Mouse (Mus musculus) mouse embryonic stem cell (cell line): ENCODE results near the gene Msantd2.

ENCODE experiments used
- in situ Hi-C, 2 experiments: fragments of 300-500 bp; cut with MboI; formaldehyde crosslinking; loops; 1 replicate in 1 of 2; 3 replicates in 1 of 2; pipeline ENCODE4 v1.14.3; 2019 to 2020; ENCODE audit warnings: low sequenced_read_pairs in 2 of 2, low pct_unique_long_range_greater_than_20kb in 1 of 2, mixed read lengths in 1 of 2; ENCODE audit not compliant: unreplicated experiment in 1 of 2

The Msantd2 gene

DNA sequence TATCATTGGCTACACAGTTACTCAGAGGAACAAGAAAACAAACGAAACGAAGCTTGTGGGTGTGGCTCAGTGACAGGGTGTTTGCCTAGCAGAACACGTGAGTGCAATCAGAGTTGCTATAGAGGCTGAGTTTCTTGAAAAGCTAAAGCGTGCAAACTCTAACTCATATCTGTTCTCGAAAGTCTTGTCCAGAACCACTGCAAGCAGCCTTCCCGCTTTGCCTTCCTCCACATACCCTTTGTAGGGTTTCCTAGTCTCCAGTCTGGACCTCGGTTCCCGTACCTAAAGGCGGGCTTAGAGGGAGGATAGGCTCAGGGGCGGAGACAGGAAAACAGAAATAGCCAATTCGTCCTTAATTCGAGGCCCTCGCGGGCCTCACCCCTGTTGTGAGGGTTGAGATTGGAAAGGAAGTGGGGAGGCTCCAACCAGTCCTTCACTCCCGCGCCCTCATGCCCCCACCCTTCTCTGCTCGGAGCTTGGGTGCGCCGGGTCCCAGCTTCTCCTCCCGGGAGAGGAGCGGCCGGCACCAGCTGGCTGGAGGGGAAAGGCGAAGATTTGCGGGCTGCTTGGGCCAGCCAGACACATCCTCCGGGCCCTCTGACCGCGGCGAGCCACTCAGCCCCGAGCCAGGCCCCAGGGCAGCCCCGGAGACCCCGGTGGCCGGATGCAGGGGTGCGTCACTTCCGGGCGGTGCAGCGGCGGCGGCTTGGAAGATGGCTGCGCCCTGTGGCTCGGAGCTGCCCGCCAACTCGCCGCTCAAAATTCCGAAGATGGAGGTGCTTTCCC lies at the start of gene Msantd2:
TSS of gene Msantd2 (plus strand) at position 709 of the 786 bp plus-strand sequence.
- in situ Hi-C loops = no loop called here

DNA sequence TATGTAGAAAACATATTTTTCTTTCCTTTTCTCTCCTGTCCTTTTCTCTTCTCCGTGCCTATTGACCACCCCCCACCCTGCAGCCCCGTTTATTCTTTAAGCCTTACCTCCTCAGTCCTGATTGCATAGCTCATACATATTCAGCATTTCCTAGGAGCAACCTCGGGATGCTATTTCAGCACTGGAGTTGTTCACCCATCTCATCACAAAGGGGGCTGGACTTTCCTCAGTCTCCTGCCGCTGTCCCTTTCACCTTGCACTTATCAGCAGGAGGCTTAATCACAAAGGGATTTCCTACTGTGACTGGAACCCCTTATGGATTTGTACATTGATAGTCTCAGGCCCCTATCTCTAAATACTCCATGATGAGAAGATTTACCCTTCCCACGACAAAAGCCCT lies 36.7 kb upstream of the Msantd2 start:
- in situ Hi-C loops = no loop called here

DNA sequence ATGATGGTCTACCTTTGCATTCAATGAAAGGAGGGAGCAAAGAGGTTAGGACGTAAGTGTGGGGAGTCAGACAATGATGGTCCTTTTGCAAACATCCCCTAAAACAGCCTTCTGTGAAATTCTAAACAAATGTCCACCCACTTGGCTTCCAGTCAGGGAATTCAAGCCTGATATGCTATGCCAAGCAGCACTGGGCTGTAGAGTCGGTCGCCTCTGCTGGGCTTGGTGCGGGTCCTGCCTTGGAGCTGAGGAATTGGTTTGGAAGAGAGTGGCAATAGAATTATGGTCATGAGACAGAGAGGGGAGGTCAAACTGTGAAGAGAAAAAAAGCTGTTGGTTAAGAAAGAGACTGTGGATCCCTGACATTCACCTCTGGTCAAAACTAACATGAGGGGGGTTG lies 35.8 kb upstream of the Msantd2 start:
- in situ Hi-C loops = no loop called here

DNA sequence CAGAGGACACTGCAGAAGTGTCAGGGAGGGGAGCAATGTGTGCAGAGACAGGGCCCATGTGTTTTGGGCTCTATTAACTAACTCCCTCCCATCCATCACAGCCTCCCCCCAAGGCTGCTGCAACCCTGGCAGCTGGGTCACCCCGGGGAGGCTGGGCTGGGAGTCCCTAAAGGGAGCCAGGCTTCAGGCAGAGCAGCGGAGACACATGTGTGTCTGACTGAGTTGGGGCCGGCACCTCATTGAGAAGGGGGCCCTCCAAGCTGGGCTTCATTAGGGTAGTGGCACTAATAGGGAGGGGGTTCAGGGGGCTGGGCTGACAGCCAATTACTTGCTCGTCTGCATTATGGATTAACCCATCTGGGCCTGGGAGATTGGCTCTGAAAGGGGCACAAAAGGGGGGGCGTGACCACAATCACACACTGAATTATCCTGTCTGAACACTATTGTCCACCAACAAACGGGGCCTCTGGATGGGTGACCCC lies 35.1 kb upstream of the Msantd2 start:
- in situ Hi-C loops = no loop called here

DNA sequence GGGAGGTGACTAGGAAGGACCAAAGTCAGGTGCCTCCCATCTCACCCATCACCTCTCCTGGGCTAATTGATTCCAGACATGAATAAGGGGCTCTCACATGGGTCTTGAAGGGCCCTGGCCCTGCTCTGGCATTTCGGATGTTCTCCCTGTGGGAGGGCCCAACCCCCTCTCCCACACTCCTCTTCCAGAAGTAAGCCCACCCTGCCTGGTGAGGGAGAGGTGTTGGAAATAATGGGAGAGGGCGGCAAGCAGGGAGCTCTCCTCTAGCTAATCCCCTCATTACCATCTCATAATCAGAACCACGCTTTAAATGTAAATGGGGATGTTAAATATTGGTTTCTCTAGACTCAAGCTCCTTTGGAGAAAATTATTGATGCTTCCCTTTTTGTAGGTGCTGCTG lies 34.1 kb upstream of the Msantd2 start:
- in situ Hi-C loops = no loop called here

DNA sequence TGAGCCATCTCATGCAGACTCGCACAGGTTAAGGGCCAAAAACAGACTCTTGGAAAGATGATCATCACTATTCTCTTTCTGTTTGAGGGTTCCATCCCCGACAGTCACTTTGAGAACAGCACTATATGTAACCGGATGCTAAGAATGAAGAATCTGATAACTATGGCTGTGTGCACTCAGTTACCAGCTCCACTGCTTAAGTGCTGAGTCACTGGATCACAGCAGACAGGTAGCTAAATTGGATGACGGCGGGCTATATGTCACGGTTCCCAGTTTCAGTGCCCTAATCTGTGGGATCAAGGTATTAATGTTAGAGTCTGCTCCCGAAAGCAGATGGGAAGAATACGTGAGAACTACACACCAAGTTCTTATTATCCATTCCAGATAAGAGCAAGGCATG lies 33.3 kb upstream of the Msantd2 start:
- in situ Hi-C loops = no loop called here

DNA sequence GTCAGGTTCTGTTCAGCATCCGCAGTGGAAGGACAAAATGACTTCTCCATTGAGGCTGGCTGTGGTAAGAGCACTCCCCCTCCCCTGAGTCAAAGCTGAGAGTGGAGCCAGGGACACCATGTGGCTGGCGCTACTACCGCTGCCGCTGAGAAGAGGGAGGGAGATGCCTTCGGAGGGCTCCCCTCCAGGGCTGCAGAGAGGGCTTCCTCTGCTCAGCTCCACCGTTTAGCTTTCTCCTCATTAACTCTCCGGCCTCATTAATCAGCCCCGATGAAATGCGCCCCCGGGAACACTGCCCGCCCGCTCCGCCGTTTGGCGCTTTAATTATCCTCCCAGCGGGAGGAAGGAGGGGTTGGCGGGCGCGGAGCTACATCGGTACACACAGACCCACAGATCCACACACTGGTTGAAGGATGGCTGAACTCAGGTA lies 32.6 kb upstream of the Msantd2 start:
- in situ Hi-C loops = no loop called here

DNA sequence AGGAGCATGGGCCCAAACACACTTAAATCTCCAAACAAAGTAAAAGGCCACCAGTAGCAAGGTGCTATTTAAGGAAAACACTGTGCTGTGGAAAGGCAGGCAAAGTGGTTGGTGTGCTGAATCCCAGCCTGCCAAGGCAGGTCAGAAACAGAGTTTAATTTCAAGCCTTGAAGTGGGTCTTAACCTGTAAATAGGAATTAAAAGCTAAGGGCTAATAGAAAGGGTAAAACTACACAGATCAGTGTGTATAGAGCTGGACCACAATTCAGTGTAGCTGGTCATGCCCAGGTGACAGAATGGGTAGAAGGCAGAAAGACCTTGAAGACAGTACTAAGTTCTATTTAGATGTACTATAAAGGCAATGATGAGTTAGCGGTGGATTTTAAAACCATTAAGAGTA lies 32.0 kb upstream of the Msantd2 start:
- in situ Hi-C loops = no loop called here

DNA sequence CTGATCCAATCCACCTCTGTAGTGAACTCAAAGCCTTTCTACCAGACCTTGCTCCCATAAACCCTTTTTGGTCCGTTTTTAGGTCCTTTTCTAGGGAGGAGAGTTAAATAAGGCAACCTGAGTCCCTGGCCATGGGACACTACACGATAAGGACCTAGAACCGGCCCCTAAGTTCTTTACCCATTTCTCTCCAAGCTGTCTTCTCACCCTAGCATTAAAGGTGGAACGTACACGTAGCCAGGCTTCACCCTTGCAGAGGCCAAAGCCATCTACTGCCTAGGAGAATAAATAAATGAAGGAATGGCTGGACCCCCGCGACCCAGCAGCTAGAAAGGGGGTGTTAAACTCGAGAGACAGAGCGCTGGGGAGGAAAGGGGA lies 29.5 kb upstream of the Msantd2 start:
- in situ Hi-C loops = no loop called here

DNA sequence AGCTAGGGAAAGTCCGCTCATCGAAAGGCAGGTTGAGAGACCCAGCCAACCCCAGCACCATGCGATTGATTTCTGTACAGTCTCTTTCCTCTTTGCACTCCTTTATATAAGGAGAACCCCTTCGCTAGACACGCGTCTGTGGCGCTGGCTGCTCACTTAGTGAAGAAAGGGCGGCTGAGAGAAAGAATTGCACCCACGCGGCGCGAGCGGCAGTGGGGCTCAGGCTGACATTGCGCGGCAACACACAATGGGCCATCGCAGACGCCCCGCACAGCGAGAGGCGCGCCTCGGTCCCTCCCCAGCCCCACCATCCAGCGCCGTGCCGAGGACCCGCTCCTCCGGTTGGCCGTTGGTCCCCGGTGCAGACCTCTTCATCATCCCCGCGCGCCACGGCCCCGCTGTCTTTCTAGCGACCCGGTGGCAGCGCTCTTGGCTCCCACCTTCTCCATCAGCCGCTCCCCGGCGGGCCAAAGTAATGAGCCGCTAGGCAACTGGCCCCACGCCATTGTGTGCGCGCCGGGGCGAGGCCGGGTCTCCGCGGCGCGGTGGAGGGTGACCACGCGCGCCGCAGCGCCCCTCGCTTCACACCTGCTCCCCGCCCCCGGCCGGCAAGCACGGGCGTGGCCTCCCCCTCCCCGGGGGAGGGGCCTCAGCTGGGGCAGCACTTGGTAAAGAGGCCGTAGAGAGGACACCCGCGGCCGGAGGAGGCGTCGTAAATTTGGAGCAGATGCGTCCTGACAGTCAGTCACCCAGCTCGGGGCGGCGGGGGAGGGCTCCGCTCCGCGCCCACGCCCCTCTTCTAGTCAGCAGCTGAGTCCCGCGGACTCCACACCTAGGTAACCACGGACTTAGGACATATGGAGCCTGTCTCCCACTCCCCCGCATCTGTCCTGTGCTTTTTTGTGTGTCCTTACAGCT lies 28.8 kb upstream of the Msantd2 start:
- in situ Hi-C loops = no loop called here

DNA sequence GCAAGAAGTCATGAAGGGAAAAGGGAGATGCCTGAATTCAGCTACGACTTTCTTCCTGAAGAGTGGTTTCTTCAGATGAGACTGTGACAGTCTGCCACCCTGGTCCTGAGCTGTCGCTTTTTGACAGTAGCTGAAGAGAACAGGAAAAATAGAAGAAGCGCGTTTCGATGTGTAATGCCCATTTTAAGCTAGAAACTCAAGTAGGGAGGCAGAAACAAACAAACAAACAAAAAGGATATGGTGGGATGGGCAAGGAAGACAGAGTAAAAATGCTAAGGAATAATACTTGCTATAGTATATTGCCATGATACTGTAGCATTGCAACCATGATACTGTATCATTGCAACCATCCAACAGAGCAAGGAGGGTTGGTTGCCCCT lies 28.2 kb upstream of the Msantd2 start:
- in situ Hi-C loops = no loop called here

DNA sequence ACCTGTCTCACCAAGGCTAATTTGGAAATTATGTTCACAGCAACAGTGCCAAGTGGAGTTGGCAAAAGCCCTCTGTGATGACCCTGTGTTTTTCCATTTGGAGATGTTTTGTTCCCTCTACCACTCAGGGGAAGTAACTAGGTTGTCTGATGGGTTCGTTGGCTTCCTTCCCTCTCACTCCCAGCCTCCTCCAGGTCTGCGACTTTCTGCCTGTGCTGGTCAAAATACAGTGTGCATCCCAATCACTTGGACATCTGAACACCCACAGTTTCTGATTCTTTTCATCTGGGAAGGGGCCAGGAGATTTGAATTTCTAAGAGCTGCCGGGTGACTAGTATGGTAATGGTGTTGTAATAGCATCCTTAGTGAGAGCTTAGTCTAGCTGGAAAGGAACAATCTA lies 27.5 kb upstream of the Msantd2 start:
- in situ Hi-C loops = no loop called here

DNA sequence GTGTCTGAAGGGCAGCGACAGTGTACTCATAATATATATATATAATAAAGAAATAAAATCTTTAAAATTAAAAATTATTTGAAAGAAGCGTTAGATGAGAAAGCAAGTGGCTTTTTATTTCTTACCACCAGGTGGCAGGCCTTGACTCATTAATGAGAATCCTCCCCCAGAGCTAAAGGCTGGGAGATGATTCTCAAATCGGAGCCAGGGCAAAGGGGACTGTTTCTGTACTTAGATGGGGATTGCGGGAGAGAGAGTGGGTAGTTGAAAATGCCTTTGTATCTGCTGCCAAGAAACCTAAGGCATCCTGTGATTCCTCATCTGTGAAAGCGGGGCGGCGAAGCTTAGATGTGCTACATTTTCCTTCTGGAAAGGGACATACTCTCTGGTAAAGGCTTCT lies 26.4 kb upstream of the Msantd2 start:
- in situ Hi-C loops = no loop called here

DNA sequence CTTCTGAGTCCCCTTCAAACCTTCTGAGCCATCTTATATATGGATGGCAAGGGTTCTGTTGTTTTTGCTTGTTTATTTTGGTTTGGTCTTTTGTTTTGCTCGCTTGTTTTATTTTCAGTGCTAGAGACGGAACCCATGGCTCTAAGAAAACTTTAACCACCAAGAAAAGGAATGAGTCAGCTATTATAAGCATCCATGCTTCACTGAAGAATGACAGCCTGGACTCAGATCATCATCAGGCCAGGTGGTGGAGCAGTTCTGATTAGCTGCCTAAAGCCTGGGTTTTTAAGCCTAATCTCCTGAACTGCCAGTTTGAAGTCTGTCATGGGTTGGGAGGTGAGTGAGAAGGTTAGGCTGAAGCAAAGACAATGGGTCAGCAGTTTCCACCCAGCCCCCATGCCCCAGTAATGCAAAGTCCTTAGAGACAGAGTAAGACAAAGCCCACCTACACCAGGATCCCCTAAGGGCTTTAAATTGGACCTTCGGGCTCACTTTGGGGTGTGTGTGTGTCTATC lies 15.5 kb upstream of the Msantd2 start:
- in situ Hi-C loops = no loop called here

DNA sequence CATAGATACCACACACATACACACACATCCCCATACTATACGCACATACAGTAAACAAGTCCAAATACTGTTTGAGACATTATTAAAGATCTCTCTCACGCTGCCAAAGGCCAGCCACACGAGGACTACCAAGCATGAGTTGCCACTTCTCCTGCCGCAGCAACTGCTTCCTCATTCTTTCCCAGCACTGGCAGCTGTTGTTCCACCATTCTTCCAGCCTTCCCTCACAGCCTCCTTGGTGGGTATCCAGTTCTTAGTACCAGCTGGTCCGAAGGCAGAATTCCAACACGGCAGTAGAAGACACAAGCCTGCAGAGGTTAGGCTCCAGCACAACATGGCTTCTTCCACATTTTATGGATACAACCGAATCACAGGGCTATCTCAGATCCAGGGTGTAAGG lies 14.2 kb upstream of the Msantd2 start:
- in situ Hi-C loops = no loop called here

DNA sequence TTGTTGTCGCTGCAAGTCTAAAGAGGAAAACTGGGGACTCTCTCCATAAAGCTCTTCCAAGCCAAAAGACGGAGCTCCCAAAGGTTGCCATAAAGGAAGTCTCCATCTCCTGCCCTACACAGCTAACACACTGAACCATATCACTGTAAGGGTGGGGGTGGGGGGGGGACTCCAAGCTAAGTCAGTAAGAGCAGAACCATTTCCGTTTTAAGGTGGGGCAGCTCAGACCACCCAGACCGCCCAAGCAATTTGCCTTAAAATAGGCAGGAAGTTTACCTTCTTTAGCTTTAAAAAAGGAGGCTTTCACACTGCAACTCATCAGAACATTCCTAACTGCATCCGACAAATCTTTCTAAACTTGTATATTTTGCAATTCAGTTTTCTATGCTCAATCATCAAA lies 4.0 kb upstream of the Msantd2 start:
- in situ Hi-C loops = no loop called here

DNA sequence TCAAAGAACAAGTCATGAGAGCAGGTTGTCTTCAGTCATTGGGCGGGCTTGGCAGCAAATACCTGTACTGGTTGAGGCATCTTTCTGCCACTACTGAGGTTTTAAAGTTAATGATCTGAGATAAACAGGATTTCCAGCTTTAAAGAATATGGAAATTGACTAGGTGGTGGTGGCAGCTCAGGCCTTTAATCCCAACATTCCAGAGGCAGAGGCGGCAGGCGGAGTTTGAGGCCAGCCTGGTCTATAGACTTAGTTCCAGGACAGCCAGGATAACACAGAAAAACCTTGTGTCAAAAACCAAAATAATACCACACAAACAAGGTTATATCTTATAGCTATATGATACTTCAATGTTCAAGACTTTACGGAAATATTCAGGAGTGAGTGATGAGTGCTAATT lies 1.1 kb upstream of the Msantd2 start:
- in situ Hi-C loops = no loop called here

DNA sequence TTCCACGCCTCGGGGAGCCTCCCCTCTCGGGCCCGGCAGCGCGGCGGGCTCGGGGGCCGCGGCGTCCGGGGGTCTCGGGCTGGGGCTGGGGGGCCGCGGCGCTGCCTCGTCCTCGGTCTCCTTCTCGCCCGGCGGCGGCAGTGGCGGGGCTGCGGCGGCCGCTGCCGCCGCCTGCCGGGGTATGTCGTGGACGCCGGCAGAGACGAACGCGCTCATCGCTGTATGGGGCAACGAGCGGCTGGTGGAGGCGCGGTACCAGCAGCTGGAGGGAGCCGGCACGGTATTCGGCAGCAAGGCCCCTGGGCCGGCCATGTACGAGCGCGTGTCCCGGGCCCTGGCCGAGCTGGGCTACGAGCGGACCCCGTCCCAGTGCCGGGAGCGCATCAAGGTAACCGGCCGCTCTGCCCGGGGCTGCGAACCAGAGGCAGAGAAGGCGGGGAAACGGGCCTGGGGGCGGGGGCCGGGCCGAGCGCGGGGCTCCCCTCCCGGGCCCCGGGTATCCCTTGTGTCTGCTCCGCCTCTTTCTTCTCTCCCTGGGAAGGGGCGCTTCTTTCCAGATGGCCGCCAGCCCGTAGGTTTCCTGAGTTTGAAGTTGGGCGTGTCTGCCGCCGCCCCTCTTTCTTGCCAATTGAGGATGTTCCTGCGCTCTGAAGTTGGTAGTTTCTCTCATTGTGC lies 464 bp downstream of the Msantd2 start:
- in situ Hi-C loops = no loop called here

DNA sequence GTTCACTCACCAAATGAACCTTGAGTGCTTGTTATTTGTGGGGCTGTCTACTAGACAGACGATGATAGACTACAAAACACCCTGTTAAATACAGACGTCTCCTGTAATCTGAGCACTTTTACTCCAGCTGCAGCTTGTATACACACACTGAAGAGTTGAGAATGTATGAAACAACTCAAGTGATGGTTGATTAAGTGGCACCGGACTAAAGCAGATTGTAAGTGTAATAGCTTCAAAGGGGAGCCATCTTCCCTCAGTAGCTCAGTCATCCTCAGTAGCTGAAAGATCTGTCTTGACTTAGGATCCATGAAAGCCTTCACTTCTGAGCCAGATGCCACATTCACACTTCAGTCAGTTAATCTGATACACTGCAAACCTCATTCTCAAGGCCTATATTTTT lies 6.6 kb downstream of the Msantd2 start:
- in situ Hi-C loops = no loop called here
